Mouse (Mus musculus) kidney, embryonic 14.5 days (tissue): ENCODE results near the gene Lrrc23. TPM values are rescaled to one million over a fixed set of nuclear protein-coding genes. Genes with fewer than 3 reads are reported as not detected.

Experiments
- ATAC-seq: fragments of 200-750 bp; cut with Nextera tagmentation; 2 replicates; pipeline ENCODE4 v1.8.0; 2017; ENCODE audit warnings: moderate number of reproducible peaks, mild to moderate bottlenecking, moderate TSS enrichment, moderate library complexity; ENCODE audit not compliant: low FRiP score, low TSS enrichment
- H3K27ac ChIP-seq: fragments of 300-500 bp; sonication (generic); 2 replicates; pipeline ENCODE4 v1.5.1; 2014; ENCODE audit warnings: low read depth, mild to moderate bottlenecking, low read length, moderate library complexity, mixed read lengths
- H3K27me3 ChIP-seq: fragments of 300-500 bp; sonication (generic); 2 replicates; pipeline ENCODE4 v1.6.1; 2014; ENCODE audit warnings: mild to moderate bottlenecking, low read length; ENCODE audit not compliant: control insufficient read depth, insufficient read depth
- H3K36me3 ChIP-seq: fragments of 300-500 bp; sonication (generic); 2 replicates; pipeline ENCODE4 v1.6.1; 2014; ENCODE audit warnings: low read length, mixed read lengths; ENCODE audit not compliant: control insufficient read depth, insufficient read depth
- H3K4me1 ChIP-seq: fragments of 300-500 bp; sonication (generic); 2 replicates; pipeline ENCODE4 v1.6.1; 2014; ENCODE audit warnings: low read length, mixed read lengths; ENCODE audit not compliant: control insufficient read depth, insufficient read depth
- H3K4me2 ChIP-seq: fragments of 300-500 bp; sonication (generic); replicated peaks from 2 replicates; pipeline ENCODE4 v1.6.1; 2014; ENCODE audit warnings: low read depth, mild to moderate bottlenecking, low read length
- H3K4me3 ChIP-seq: fragments of 300-500 bp; sonication (generic); 2 replicates; pipeline ENCODE4 v1.5.1; 2014; ENCODE audit warnings: mild to moderate bottlenecking, low read length
- H3K9ac ChIP-seq: fragments of 300-500 bp; sonication (generic); 2 replicates; pipeline ENCODE4 v1.6.1; 2014; ENCODE audit warnings: low read depth, mild to moderate bottlenecking, low read length, moderate library complexity
- H3K9me3 ChIP-seq: fragments of 300-500 bp; sonication (generic); 2 replicates; pipeline ENCODE4 v1.6.1; 2016; ENCODE audit warnings: low read length; ENCODE audit not compliant: control insufficient read depth
- WGBS: fragments of 180-500 bp; shearing (Covaris S2); extraction: QIAGEN DNeasy Blood & Tissue Kit; methylation state at CpG from one replicate; pipeline ENCODE4 v1.1.7; 2014; 5-methylcytosine and 5-hydroxymethylcytosine counted together
- polyA plus RNA-seq: library from polyadenylated mRNA; unstranded; fragments of >200 nt; fragmentation: Nextera tagmentation; extraction: Ambion mirVana; gene quantifications from 2 replicates; pipeline ENCODE4 v1.2.1, GENCODE M21; 2014

Lrrc23 gene
- polyA plus RNA-seq, 1 experiment from 2014 or later = 0.39 TPM

- ATAC-seq = no peak
- Histone ChIP-seq H3K27ac (no peak overlapping the region), H3K4me2 (no peak overlapping the region), H3K4me1 (no peaks in the 10 kb centered on the region), H3K27me3 (no peaks in the 10 kb centered on the region), H3K9me3 (no peaks in the 10 kb centered on the region), H3K4me3 (no peak overlapping the region), H3K9ac (peak overlapping the region; percentile 53; the same call in 1 of the 2 replicates), H3K36me3 (peaks cover 18% of the 10 kb centered on the region)
- 68% methylated on average over 11 of the region's 11 CpGs for WGBS
Measured at GRCm38 (mm10) chr6:124720904-124721303, 58.6 kb downstream of the Lrrc23 start.

Other genes starting within 250 kb of the Lrrc23 start
- 8.8 and 11.9 TPM in 2 replicates for gene C1s1, start 237.4 kb downstream of the Lrrc23 start, polyA plus RNA-seq
- gene C1rb, start 209.4 kb downstream of the Lrrc23 start, polyA plus RNA-seq = 0.11 TPM in 1 of 2 replicates, not detected in the other
- 0.08 TPM in 1 of 2 replicates, not detected in the other for gene C1s2, start 143.6 kb downstream of the Lrrc23 start, polyA plus RNA-seq
- gene Lpcat3, start 116.7 kb downstream of the Lrrc23 start, polyA plus RNA-seq = 51.2 and 67.3 TPM in 2 replicates
- gene Emg1, start 67.5 kb downstream of the Lrrc23 start, polyA plus RNA-seq = 233 and 278 TPM in 2 replicates
- gene Phb2, start 67.4 kb downstream of the Lrrc23 start, polyA plus RNA-seq = 341 and 402 TPM in 2 replicates
- gene Ptpn6, start 41.0 kb downstream of the Lrrc23 start, polyA plus RNA-seq = 10.0 and 12.9 TPM in 2 replicates
- gene Grcc10, start 38.4 kb downstream of the Lrrc23 start, polyA plus RNA-seq = 564 and 762 TPM in 2 replicates
- gene Gm45234, start 23.7 kb downstream of the Lrrc23 start, polyA plus RNA-seq = not detected in 2 replicates
- gene Atn1, start 23.2 kb downstream of the Lrrc23 start, polyA plus RNA-seq = 17.5 and 17.7 TPM in 2 replicates
- 8.8 and 10.8 TPM in 2 replicates for gene Eno2, start 10.1 kb downstream of the Lrrc23 start, polyA plus RNA-seq
- gene Spsb2, start 28.9 kb upstream of the Lrrc23 start, polyA plus RNA-seq = 8.7 and 11.4 TPM in 2 replicates
- 643 and 681 TPM in 2 replicates for gene Tpi1, start 34.6 kb upstream of the Lrrc23 start, polyA plus RNA-seq
- gene Usp5, start 49.8 kb upstream of the Lrrc23 start, polyA plus RNA-seq = 102 and 139 TPM in 2 replicates
- gene Cdca3, start 49.8 kb upstream of the Lrrc23 start, polyA plus RNA-seq = 201 and 232 TPM in 2 replicates
- 0.84 and 1.3 TPM in 2 replicates for gene Gnb3, start 60.5 kb upstream of the Lrrc23 start, polyA plus RNA-seq
- 25.8 and 29.5 TPM in 2 replicates for gene P3h3, start 78.0 kb upstream of the Lrrc23 start, polyA plus RNA-seq
- gene Gpr162, start 84.3 kb upstream of the Lrrc23 start, polyA plus RNA-seq = 0.55 and 1.1 TPM in 2 replicates
- gene Cd4, start 108.5 kb upstream of the Lrrc23 start, polyA plus RNA-seq = 0.16 TPM in 1 of 2 replicates, not detected in the other
- gene Lag3, start 132.0 kb upstream of the Lrrc23 start, polyA plus RNA-seq = 1.6 and 1.7 TPM in 2 replicates
- 219 and 295 TPM in 2 replicates for gene Ptms, start 140.4 kb upstream of the Lrrc23 start, polyA plus RNA-seq
- gene Mlf2, start 151.7 kb upstream of the Lrrc23 start, polyA plus RNA-seq = 396 and 402 TPM in 2 replicates
- gene Cops7a, start 185.8 kb upstream of the Lrrc23 start, polyA plus RNA-seq = 144 and 162 TPM in 2 replicates
- gene Pianp, start 217.0 kb upstream of the Lrrc23 start, polyA plus RNA-seq = 1.0 and 1.2 TPM in 2 replicates
- gene Zfp384, start 229.4 kb upstream of the Lrrc23 start, polyA plus RNA-seq = 12.5 and 15.0 TPM in 2 replicates